Mouse (Mus musculus): ENCODE data around the gene Ifnl2. TPM values are rescaled to one million over a fixed set of nuclear protein-coding genes. Genes with fewer than 3 reads are reported as not detected.

The Ifnl2 gene
- polyA plus RNA-seq (2012; rRNA removed; ENCODE audit: low replicate concordance), result not detected in 2 replicates

GRCm38 (mm10) chr7:28510405-28510974, at the start of gene Ifnl2:
Gene Ifnl2, minus strand, starts transcription at chr7:28510455.

GRCm38 (mm10) chr7:28547154-28547553, 36.9 kb upstream of the Ifnl2 start, which contains the start of gene Nccrp1:
Gene Nccrp1, minus strand, starts transcription at chr7:28547254.

DNA sequence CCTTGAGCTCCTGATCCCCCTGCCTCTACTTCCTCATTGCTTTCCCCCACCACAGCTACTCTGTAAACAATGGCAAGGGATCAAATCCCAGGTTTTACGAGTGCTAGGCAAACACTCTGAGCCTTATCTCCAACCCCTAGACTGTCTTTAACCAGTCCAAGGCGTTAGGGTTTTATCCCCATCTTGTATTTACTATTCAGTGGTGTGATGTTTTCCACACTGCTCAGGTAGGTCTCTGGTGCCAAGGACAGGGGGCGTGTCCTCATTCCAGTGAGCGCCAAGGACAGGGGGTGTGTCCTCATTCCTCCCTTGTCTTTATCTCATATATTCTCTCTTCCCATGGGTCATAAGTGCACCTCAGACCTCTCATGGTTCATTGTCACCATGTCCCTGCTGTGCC, 30.3 kb upstream of the Ifnl2 start, which contains the start of gene Sycn:
Sycn (plus strand) TSS at position 360 of the 400 bp plus-strand sequence.

GRCm38 (mm10) chr7:28522536-28522935, 12.3 kb upstream of the Ifnl2 start, which contains the start of gene Ifnl3:
Gene Ifnl3, plus strand, starts transcription at chr7:28522836.

Other genes starting within 250 kb of the Ifnl2 start
- gene Eid2, start 242.6 kb downstream of the Ifnl2 start, polyA plus RNA-seq (2012; rRNA removed; ENCODE audit: low replicate concordance), result 4.6 and 9.1 TPM in 2 replicates
- 6.6 and 12.9 TPM in 2 replicates for gene Eid2b, start 232.7 kb downstream of the Ifnl2 start, polyA plus RNA-seq (2012; rRNA removed; ENCODE audit: low replicate concordance)
- gene Selenov, start 219.3 kb downstream of the Ifnl2 start, polyA plus RNA-seq (2012; rRNA removed; ENCODE audit: low replicate concordance), result 0.14 and 0.33 TPM in 2 replicates
- gene Dll3, start 208.2 kb downstream of the Ifnl2 start, polyA plus RNA-seq (2012; rRNA removed; ENCODE audit: low replicate concordance), result 0.04 and 0.36 TPM in 2 replicates
- gene Timm50, start 198.4 kb downstream of the Ifnl2 start, polyA plus RNA-seq (2012; rRNA removed; ENCODE audit: low replicate concordance), result 112 and 113 TPM in 2 replicates
- gene Supt5, start 171.7 kb downstream of the Ifnl2 start, polyA plus RNA-seq (2012; rRNA removed; ENCODE audit: low replicate concordance), result 92.2 and 125 TPM in 2 replicates
- gene Rps16, start 159.8 kb downstream of the Ifnl2 start, polyA plus RNA-seq (2012; rRNA removed; ENCODE audit: low replicate concordance), result 520 and 1,161 TPM in 2 replicates
- gene Plekhg2, start 137.9 kb downstream of the Ifnl2 start, polyA plus RNA-seq (2012; rRNA removed; ENCODE audit: low replicate concordance), result 27.6 and 51.9 TPM in 2 replicates
- gene Zfp36, start 130.2 kb downstream of the Ifnl2 start, polyA plus RNA-seq (2012; rRNA removed; ENCODE audit: low replicate concordance), result 35.4 and 86.7 TPM in 2 replicates
- gene Med29, start 117.7 kb downstream of the Ifnl2 start, polyA plus RNA-seq (2012; rRNA removed; ENCODE audit: low replicate concordance), result 55.0 and 56.9 TPM in 2 replicates
- 75.4 and 88.0 TPM in 2 replicates for gene Paf1, start 117.5 kb downstream of the Ifnl2 start, polyA plus RNA-seq (2012; rRNA removed; ENCODE audit: low replicate concordance)
- gene Gmfg, start 73.0 kb downstream of the Ifnl2 start, polyA plus RNA-seq (2012; rRNA removed; ENCODE audit: low replicate concordance), result 9.9 and 15.1 TPM in 2 replicates
- 3.1 and 12.7 TPM in 2 replicates for gene Lrfn1, start 58.5 kb downstream of the Ifnl2 start, polyA plus RNA-seq (2012; rRNA removed; ENCODE audit: low replicate concordance)
- not detected in 2 replicates for gene Ifnl3, start 12.4 kb upstream of the Ifnl2 start, polyA plus RNA-seq (2012; rRNA removed; ENCODE audit: low replicate concordance)
- gene Sycn, start 30.4 kb upstream of the Ifnl2 start, polyA plus RNA-seq (2012; rRNA removed; ENCODE audit: low replicate concordance), result 0.76 and 0.83 TPM in 2 replicates
- 0.11 TPM in 1 of 2 replicates, not detected in the other for gene Nccrp1, start 36.8 kb upstream of the Ifnl2 start, polyA plus RNA-seq (2012; rRNA removed; ENCODE audit: low replicate concordance)
- 79.8 and 99.2 TPM in 2 replicates for gene Samd4b, start 87.7 kb upstream of the Ifnl2 start, polyA plus RNA-seq (2012; rRNA removed; ENCODE audit: low replicate concordance)
- 13.7 and 30.0 TPM in 2 replicates for gene Pak4, start 87.7 kb upstream of the Ifnl2 start, polyA plus RNA-seq (2012; rRNA removed; ENCODE audit: low replicate concordance)
- not detected in 2 replicates for gene Acp7, start 120.9 kb upstream of the Ifnl2 start, polyA plus RNA-seq (2012; rRNA removed; ENCODE audit: low replicate concordance)
- 7.1 and 21.8 TPM in 2 replicates for gene Fbxo27, start 182.4 kb upstream of the Ifnl2 start, polyA plus RNA-seq (2012; rRNA removed; ENCODE audit: low replicate concordance)
- 1.8 and 6.7 TPM in 2 replicates for gene Fbxo17, start 206.3 kb upstream of the Ifnl2 start, polyA plus RNA-seq (2012; rRNA removed; ENCODE audit: low replicate concordance)
- gene Mrps12, start 231.4 kb upstream of the Ifnl2 start, polyA plus RNA-seq (2012; rRNA removed; ENCODE audit: low replicate concordance), result 65.5 and 68.1 TPM in 2 replicates
- gene Sars2, start 231.5 kb upstream of the Ifnl2 start, polyA plus RNA-seq (2012; rRNA removed; ENCODE audit: low replicate concordance), result 17.2 and 24.2 TPM in 2 replicates
- gene Ccer2, start 245.7 kb upstream of the Ifnl2 start, polyA plus RNA-seq (2012; rRNA removed; ENCODE audit: low replicate concordance), result not detected in 2 replicates